Mouse (Mus musculus) hindbrain, embryonic 13.5 days (tissue): ENCODE data around the gene Zranb3. TPM values are rescaled to one million over a fixed set of nuclear protein-coding genes. Genes with fewer than 3 reads are reported as not detected.

Experiments
- ATAC-seq: fragments of 200-750 bp; cut with Nextera tagmentation; 2 replicates; pipeline ENCODE4 v1.8.0; 2017; ENCODE audit warnings: moderate TSS enrichment; ENCODE audit not compliant: low FRiP score
- H3K27ac ChIP-seq: fragments of 300-500 bp; sonication (generic); 2 replicates; pipeline ENCODE4 v1.5.1; 2015; ENCODE audit warnings: inconsistent platforms, mild to moderate bottlenecking, moderate library complexity
- H3K27me3 ChIP-seq: fragments of 300-500 bp; sonication (generic); 2 replicates; pipeline ENCODE4 v1.6.1; 2015; ENCODE audit warnings: mild to moderate bottlenecking, inconsistent platforms
- H3K36me3 ChIP-seq: fragments of 300-500 bp; sonication (generic); 2 replicates; pipeline ENCODE4 v1.6.1; 2015; ENCODE audit warnings: mild to moderate bottlenecking, inconsistent platforms
- H3K4me1 ChIP-seq: fragments of 300-500 bp; sonication (generic); replicated peaks from 2 replicates; pipeline ENCODE4 v1.6.1; 2015; ENCODE audit warnings: inconsistent platforms
- H3K4me2 ChIP-seq: fragments of 300-500 bp; sonication (generic); 2 replicates; pipeline ENCODE4 v1.6.1; 2015; ENCODE audit warnings: inconsistent platforms, mild to moderate bottlenecking, moderate library complexity
- H3K4me3 ChIP-seq: fragments of 300-500 bp; sonication (generic); 2 replicates; pipeline ENCODE4 v1.5.1; 2015; ENCODE audit warnings: mild to moderate bottlenecking, inconsistent platforms
- H3K9ac ChIP-seq: fragments of 300-500 bp; sonication (generic); 2 replicates; pipeline ENCODE4 v1.6.1; 2015; ENCODE audit warnings: mild to moderate bottlenecking, inconsistent platforms
- H3K9me3 ChIP-seq: fragments of 300-500 bp; sonication (generic); 2 replicates; pipeline ENCODE4 v1.6.1; 2016; ENCODE audit warnings: inconsistent platforms
- WGBS: fragments of 180-500 bp; shearing (Covaris S2); methylation state at CpG from one replicate; pipeline ENCODE4 v1.1.7; 2015; 5-methylcytosine and 5-hydroxymethylcytosine counted together
- polyA plus RNA-seq: library from polyadenylated mRNA; unstranded; fragments of >200 nt; fragmentation: Nextera tagmentation; extraction: Ambion mirVana; gene quantifications from 2 replicates; pipeline ENCODE4 v1.2.1, GENCODE M21; 2015

Zranb3 gene
- polyA plus RNA-seq, 1 experiment from 2014 or later = 3.9 TPM

- no peaks in the 10 kb centered on the region for H3K27me3 ChIP-seq
- H3K36me3 ChIP-seq = peaks cover 43% of the 10 kb centered on the region
- H3K27ac ChIP-seq = no peak overlapping the region
- WGBS = 90% methylated on average over 5 of the region's 5 CpGs
- H3K4me1 ChIP-seq = no peaks in the 10 kb centered on the region; the same call in 1 of the 2 replicates
- no peak for ATAC-seq
- H3K9ac ChIP-seq = no peak overlapping the region
- no peak overlapping the region for H3K4me3 ChIP-seq
- no peaks in the 10 kb centered on the region for H3K9me3 ChIP-seq
- no peak overlapping the region for H3K4me2 ChIP-seq
Measured at GRCm38 (mm10) chr1:127946615-127947249, 156.1 kb downstream of the Zranb3 start.

- no peak for ATAC-seq
- no peak overlapping the region for H3K4me3 ChIP-seq
- WGBS = 89% methylated on average over 3 of the region's 3 CpGs
- H3K9ac ChIP-seq = no peak overlapping the region
- H3K27me3 ChIP-seq = no peaks in the 10 kb centered on the region
- peaks cover 50% of the 10 kb centered on the region for H3K36me3 ChIP-seq
- H3K27ac ChIP-seq = peak overlapping the region; percentile 64
- H3K4me2 ChIP-seq = no peak overlapping the region
- H3K9me3 ChIP-seq = no peaks in the 10 kb centered on the region
- no peaks in the 10 kb centered on the region; the same call in 1 of the 2 replicates for H3K4me1 ChIP-seq
Measured at GRCm38 (mm10) chr1:127945696-127946575, 156.9 kb downstream of the Zranb3 start.

GRCm38 (mm10) chr1:127943516-127943915, 159.3 kb downstream of the Zranb3 start:
- H3K27me3 ChIP-seq = no peaks in the 10 kb centered on the region
- H3K9me3 ChIP-seq = peaks cover 3% of the 10 kb centered on the region; the same call in 1 of the 2 replicates
- 89% methylated on average over 6 of the region's 6 CpGs for WGBS
- H3K9ac ChIP-seq = no peak overlapping the region
- H3K36me3 ChIP-seq = peaks cover 74% of the 10 kb centered on the region
- H3K4me2 ChIP-seq = no peak overlapping the region
- no peak for ATAC-seq
- H3K4me1 ChIP-seq = no peaks in the 10 kb centered on the region; the same call in 1 of the 2 replicates
- no peak overlapping the region for H3K4me3 ChIP-seq
- H3K27ac ChIP-seq = no peak overlapping the region

GRCm38 (mm10) chr1:127942231-127942630, 160.6 kb downstream of the Zranb3 start:
- Histone ChIP-seq H3K27me3 (no peaks in the 10 kb centered on the region), H3K27ac (no peak overlapping the region), H3K4me3 (no peak overlapping the region), H3K36me3 (peaks cover 77% of the 10 kb centered on the region), H3K4me2 (no peak overlapping the region), H3K4me1 (no peaks in the 10 kb centered on the region; the same call in 1 of the 2 replicates), H3K9ac (no peak overlapping the region), H3K9me3 (peaks cover 3% of the 10 kb centered on the region; the same call in 1 of the 2 replicates)
- ATAC-seq = no peak
- 94% methylated on average over 10 of the region's 10 CpGs for WGBS

DNA sequence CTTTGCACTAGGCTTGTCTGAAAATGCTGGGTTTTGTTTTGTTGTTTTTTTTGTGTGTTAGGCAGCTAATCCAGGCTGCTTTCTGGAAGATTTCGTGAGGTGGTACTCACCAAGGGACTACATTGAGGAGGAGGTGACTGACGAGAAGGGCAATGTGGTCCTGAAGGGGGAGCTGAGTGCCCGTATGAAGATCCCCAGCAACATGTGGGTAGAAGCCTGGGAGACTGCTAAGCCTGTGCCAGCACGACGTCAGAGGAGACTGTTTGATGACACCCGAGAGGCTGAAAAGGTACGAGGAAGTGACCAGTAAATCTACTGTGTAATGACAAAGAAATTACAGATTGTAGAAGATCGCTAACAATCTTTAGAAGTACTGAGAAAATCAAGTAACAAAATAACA, 165.6 kb downstream of the Zranb3 start:
- 81% methylated on average over 8 of the region's 8 CpGs for WGBS
- Histone ChIP-seq H3K4me1 (no peaks in the 10 kb centered on the region), H3K27me3 (no peaks in the 10 kb centered on the region), H3K4me3 (no peak overlapping the region), H3K36me3 (peaks cover 70% of the 10 kb centered on the region), H3K9me3 (peaks cover 3% of the 10 kb centered on the region; the same call in 1 of the 2 replicates), H3K27ac (no peak overlapping the region), H3K4me2 (no peak overlapping the region), H3K9ac (no peak overlapping the region)
- ATAC-seq = no peak

DNA sequence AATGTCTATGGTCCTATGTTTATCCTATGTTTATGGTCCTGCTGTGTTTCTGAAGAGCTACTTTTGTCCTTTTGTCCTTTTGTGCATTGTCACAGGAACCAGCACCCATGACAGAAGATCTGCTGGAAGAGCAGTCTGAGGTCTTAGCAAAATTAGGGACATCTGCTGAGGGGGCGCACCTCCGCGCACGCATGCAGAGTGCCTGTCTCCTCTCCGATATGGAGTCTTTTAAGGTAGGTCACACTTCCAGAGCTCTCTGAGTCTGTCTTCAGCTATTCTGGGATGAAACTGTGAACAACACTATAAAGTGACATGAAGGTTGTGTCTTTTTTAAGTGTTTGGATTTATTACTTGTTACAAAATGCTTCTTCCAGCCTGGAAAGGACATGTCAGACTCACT, 168.5 kb downstream of the Zranb3 start:
- 98% methylated on average over 5 of the region's 5 CpGs for WGBS
- no peak for ATAC-seq
- peaks cover 3% of the 10 kb centered on the region; the same call in 1 of the 2 replicates for H3K9me3 ChIP-seq
- no peak overlapping the region for H3K9ac ChIP-seq
- peaks cover 59% of the 10 kb centered on the region for H3K36me3 ChIP-seq
- H3K4me2 ChIP-seq = no peak overlapping the region
- H3K27me3 ChIP-seq = no peaks in the 10 kb centered on the region
- H3K4me1 ChIP-seq = no peaks in the 10 kb centered on the region
- H3K27ac ChIP-seq = no peak overlapping the region
- H3K4me3 ChIP-seq = no peak overlapping the region

GRCm38 (mm10) chr1:127933405-127933804, 169.4 kb downstream of the Zranb3 start:
- WGBS = 100% methylated on average over 2 of the region's 2 CpGs
- H3K36me3 ChIP-seq = peaks cover 56% of the 10 kb centered on the region
- ATAC-seq = no peak
- no peak overlapping the region for H3K4me3 ChIP-seq
- H3K9ac ChIP-seq = no peak overlapping the region
- no peaks in the 10 kb centered on the region for H3K27me3 ChIP-seq
- no peak overlapping the region for H3K4me2 ChIP-seq
- no peaks in the 10 kb centered on the region for H3K4me1 ChIP-seq
- H3K27ac ChIP-seq = no peak overlapping the region
- no peaks in the 10 kb centered on the region for H3K9me3 ChIP-seq

GRCm38 (mm10) chr1:127915802-127916201, 187.0 kb downstream of the Zranb3 start:
- H3K4me1 ChIP-seq = no peaks in the 10 kb centered on the region
- no peak overlapping the region for H3K27ac ChIP-seq
- H3K9me3 ChIP-seq = no peaks in the 10 kb centered on the region
- H3K9ac ChIP-seq = no peak overlapping the region
- no peaks in the 10 kb centered on the region for H3K27me3 ChIP-seq
- no peak for ATAC-seq
- peaks cover 22% of the 10 kb centered on the region for H3K36me3 ChIP-seq
- H3K4me3 ChIP-seq = no peak overlapping the region
- H3K4me2 ChIP-seq = no peak overlapping the region
- WGBS = 86% methylated on average over 1 of the region's 1 CpGs

- Histone ChIP-seq H3K4me2 (no peak overlapping the region), H3K36me3 (peaks cover 21% of the 10 kb centered on the region), H3K27me3 (no peaks in the 10 kb centered on the region), H3K9me3 (no peaks in the 10 kb centered on the region), H3K27ac (no peak overlapping the region), H3K4me3 (no peak overlapping the region), H3K4me1 (no peaks in the 10 kb centered on the region), H3K9ac (no peak overlapping the region)
- ATAC-seq = no peak
- 94% methylated on average over 6 of the region's 6 CpGs for WGBS
Measured at GRCm38 (mm10) chr1:127915316-127915715, 187.5 kb downstream of the Zranb3 start.

GRCm38 (mm10) chr1:127913116-127913515, 189.7 kb downstream of the Zranb3 start:
- Histone ChIP-seq H3K27ac (no peak overlapping the region), H3K9me3 (no peaks in the 10 kb centered on the region), H3K4me2 (no peak overlapping the region), H3K27me3 (no peaks in the 10 kb centered on the region), H3K9ac (no peak overlapping the region), H3K4me1 (no peaks in the 10 kb centered on the region), H3K4me3 (no peak overlapping the region), H3K36me3 (peaks cover 10% of the 10 kb centered on the region)
- no peak for ATAC-seq
- 90% methylated on average over 4 of the region's 4 CpGs for WGBS

DNA sequence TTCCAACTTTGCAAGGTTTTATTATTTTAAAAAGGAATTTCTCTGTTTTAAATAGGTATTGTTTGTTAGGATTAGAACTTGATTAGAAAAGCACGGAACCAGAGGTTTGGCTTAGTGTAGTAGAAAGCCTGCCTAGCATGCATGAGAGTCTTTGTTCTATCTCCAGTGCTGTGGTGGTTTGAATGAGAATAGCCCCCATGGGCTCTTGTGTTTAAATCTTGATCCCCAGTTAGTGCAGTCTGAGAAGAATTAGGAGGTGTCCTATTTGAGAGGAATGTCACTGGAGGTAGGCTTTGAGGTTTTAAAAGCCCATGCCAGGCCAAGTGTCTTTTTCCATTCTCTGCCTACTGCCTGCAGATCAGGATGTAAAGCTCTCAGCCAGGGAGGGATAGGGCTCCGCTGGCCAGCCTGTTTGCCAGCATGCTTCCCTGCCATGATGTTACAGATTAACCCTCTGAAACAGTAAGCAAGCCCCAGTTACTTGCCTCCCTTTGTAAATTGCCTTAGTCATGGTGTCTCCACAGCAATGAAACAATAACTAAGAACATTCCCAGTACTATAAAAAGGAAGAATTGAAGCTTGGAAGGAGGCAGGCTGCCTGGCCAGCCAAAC, 198.0 kb downstream of the Zranb3 start:
- no peak overlapping the region for H3K4me3 ChIP-seq
- 0 out of 2 replicates have a peak overlapping the region, but pooled peaks have one; percentile 23 for H3K27ac ChIP-seq
- no peak for ATAC-seq
- no peak overlapping the region for H3K4me2 ChIP-seq
- H3K27me3 ChIP-seq = no peaks in the 10 kb centered on the region
- H3K9me3 ChIP-seq = no peaks in the 10 kb centered on the region
- H3K36me3 ChIP-seq = peaks cover 21% of the 10 kb centered on the region
- H3K9ac ChIP-seq = no peak overlapping the region
- WGBS = 17% methylated on average over 2 of the region's 2 CpGs
- H3K4me1 ChIP-seq = peaks cover 4% of the 10 kb centered on the region; the same call in 1 of the 2 replicates
